Mouse (Mus musculus): ENCODE measurements at regions not wholly inside any gene's neighbourhood (a gene's known extent, or its start where the extent isn't known, plus 50 kb on each side); places are given as distances from the start of the nearest gene placed in this dataset.

- peak; percentile 23 for DNase-seq (ENCODE audit: low read depth, low spot score)
Observed at GRCm38 (mm10) chr5:52309317-52310060, 54.1 kb upstream of the Sod3 start.

GRCm38 (mm10) chr5:52296303-52296702 is 67.3 kb upstream of the Sod3 start:
- no peak for DNase-seq (ENCODE audit: low read depth, low spot score)

GRCm38 (mm10) chr5:52294466-52294865 is 69.1 kb upstream of the Sod3 start:
- DNase-seq (ENCODE audit: low read depth, low spot score) = no peak

GRCm38 (mm10) chr5:52288319-52288718 is 75.3 kb upstream of the Sod3 start:
- no peak for DNase-seq (ENCODE audit: low read depth, low spot score)

GRCm38 (mm10) chr5:52280871-52281270 is 82.7 kb upstream of the Sod3 start:
- DNase-seq (ENCODE audit: low read depth, low spot score) = peak; percentile 50

- no peak for DNase-seq (ENCODE audit: low read depth, low spot score)
Observed at GRCm38 (mm10) chr5:52278111-52278510, 85.5 kb upstream of the Sod3 start.

- DNase-seq (ENCODE audit: low read depth, low spot score) = peak; percentile 85
Observed at GRCm38 (mm10) chr5:52263214-52263613, 72.9 kb upstream of the Dhx15 start.

GRCm38 (mm10) chr5:52258075-52258474 is 67.8 kb upstream of the Dhx15 start:
- no peak for DNase-seq (ENCODE audit: low read depth, low spot score)

- no peak for DNase-seq (ENCODE audit: low read depth, low spot score)
Observed at GRCm38 (mm10) chr5:52254602-52255071, 64.3 kb upstream of the Dhx15 start.

GRCm38 (mm10) chr5:52249804-52250203 is 59.5 kb upstream of the Dhx15 start:
- no peak for DNase-seq (ENCODE audit: low read depth, low spot score)

GRCm38 (mm10) chr5:52243931-52244330 is 53.6 kb upstream of the Dhx15 start:
- no peak for DNase-seq (ENCODE audit: low read depth, low spot score)

- no peak for DNase-seq (ENCODE audit: low read depth, low spot score)
Observed at GRCm38 (mm10) chr5:52242414-52242813, 52.1 kb upstream of the Dhx15 start.

- DNase-seq (ENCODE audit: low read depth, low spot score) = no peak
Observed at GRCm38 (mm10) chr5:52240540-52240939, 50.2 kb upstream of the Dhx15 start.
